Mouse (Mus musculus) heart, adult 8-10 months (tissue): ENCODE data around the gene Usp54. TPM values are rescaled to one million over a fixed set of nuclear protein-coding genes. Genes with fewer than 3 reads are reported as not detected.

Experiments
- DNase-seq: peaks from one replicate; pipeline ENCODE4 v3.0.0; 2022; ENCODE audit warnings: low spot score
- microRNA-seq: library from miRNA; unstranded; fragments of <30 nt; microRNA quantifications from one replicate; pipeline ENCODE4 v1.2.0, GENCODE M21; 2022
- total RNA-seq, 4 experiments: library from RNA; stranded (reverse); gene quantifications; 2 replicates each; pipeline ENCODE4 v1.2.4; 2022

The Usp54 gene
- total RNA-seq, 4 experiments from 2014 or later, result 11.3 to 26.0 (median 18.6) TPM

GRCm38 (mm10) chr14:20502966-20503365, 137.9 kb downstream of the Usp54 start:
- DNase-seq, result peak; percentile 14

GRCm38 (mm10) chr14:20499982-20500381, 140.9 kb downstream of the Usp54 start:
- DNase-seq, result no peak

Small RNA genes within 50 kb of the gene (microRNA-seq; reads per million reads assigned to microRNA genes)
- 0.84 reads per million for gene Mir6946

Other genes starting within 250 kb of the Usp54 start
- 10 to 100 TPM; 75.0 to 83.1 (median 78.0) TPM for gene Mrps16, start 247.4 kb downstream of the Usp54 start, total RNA-seq
- gene Cfap70, start 188.8 kb downstream of the Usp54 start, total RNA-seq, result not detected
- gene Anxa7, start 160.9 kb downstream of the Usp54 start, total RNA-seq, result 10 to 100 TPM; 49.3 to 61.6 (median 56.0) TPM
- under 1 TPM; 0.31 to 0.65 (median 0.38) TPM for gene Mss51, start 144.2 kb downstream of the Usp54 start, total RNA-seq
- gene Ppp3cb, start 94.5 kb downstream of the Usp54 start, total RNA-seq, result 10 to 100 TPM; 64.5 to 69.8 (median 69.3) TPM
- gene Myoz1, start 15.5 kb upstream of the Usp54 start, total RNA-seq, result 1 to 10 TPM; 1.1 to 1.6 (median 1.4) TPM
- 100 to 1,000 TPM; 120 to 148 (median 126) TPM for gene Synpo2l, start 27.3 kb upstream of the Usp54 start, total RNA-seq
- gene Sec24c, start 33.2 kb upstream of the Usp54 start, total RNA-seq, result 100 to 1,000 TPM in 3 of 4 experiments, 10 to 100 TPM in 1; 97.9 to 110 (median 103) TPM
- gene Fut11, start 53.9 kb upstream of the Usp54 start, total RNA-seq, result 1 to 10 TPM; 4.2 to 4.9 (median 4.6) TPM
- gene Chchd1, start 61.9 kb upstream of the Usp54 start, total RNA-seq, result 100 to 1,000 TPM; 110 to 126 (median 118) TPM
- 10 to 100 TPM; 38.7 to 47.0 (median 43.1) TPM for gene Zswim8, start 66.5 kb upstream of the Usp54 start, total RNA-seq
- gene Ndst2, start 93.5 kb upstream of the Usp54 start, total RNA-seq, result 10 to 100 TPM in 1 of 4 experiments, 1 to 10 TPM in 3; 7.1 to 10.6 (median 9.9) TPM
- gene Camk2g, start 153.0 kb upstream of the Usp54 start, total RNA-seq, result 10 to 100 TPM; 47.2 to 73.5 (median 58.4) TPM
- 1 to 10 TPM; 4.9 to 7.7 (median 5.6) TPM for gene Plau, start 195.6 kb upstream of the Usp54 start, total RNA-seq